Mouse (Mus musculus): ENCODE results near the gene Acot4. TPM values are rescaled to one million over a fixed set of nuclear protein-coding genes. Genes with fewer than 3 reads are reported as not detected.

The Acot4 gene
- polyA plus RNA-seq (2012; rRNA removed): 0.97 and 1.2 TPM in 2 replicates

GRCm38 (mm10) chr12:84038241-84038640 is at the start of gene Acot4:
Gene Acot4 (plus strand): TSS chr12:84038379.

GRCm38 (mm10) chr12:84009171-84009965 is 28.8 kb upstream of the Acot4 start, which contains the start of gene Acot1:
Gene Acot1 (plus strand): TSS chr12:84009490.

GRCm38 (mm10) chr12:84038691-84039111 is 522 bp downstream of the Acot4 start, which contains the start of gene Gm49366:
Gene Gm49366 (plus strand): TSS chr12:84038935.

GRCm38 (mm10) chr12:84051937-84052474 is 13.8 kb downstream of the Acot4 start, which contains the start of gene Acot3:
Gene Acot3 (plus strand): TSS chr12:84052144.

GRCm38 (mm10) chr12:84068986-84069385 is 30.8 kb downstream of the Acot4 start, which contains the start of gene Acot5:
Gene Acot5 (plus strand): TSS chr12:84069325.

Other genes with a start within 250 kb of the Acot4 start
- gene Numb, start 116.4 kb upstream of the Acot4 start, polyA plus RNA-seq (2012; rRNA removed): 32.1 and 32.7 TPM in 2 replicates
- gene Riox1, start 87.8 kb upstream of the Acot4 start, polyA plus RNA-seq (2012; rRNA removed): 6.8 and 14.5 TPM in 2 replicates
- gene Heatr4, start 53.5 kb upstream of the Acot4 start, polyA plus RNA-seq (2012; rRNA removed): not detected in 2 replicates
- gene Acot2, start 50.5 kb upstream of the Acot4 start, polyA plus RNA-seq (2012; rRNA removed): 5.4 and 9.0 TPM in 2 replicates
- gene Acot1, start 28.9 kb upstream of the Acot4 start, polyA plus RNA-seq (2012; rRNA removed): 20.7 and 42.3 TPM in 2 replicates
- gene Gm49366, start 556 bp downstream of the Acot4 start, polyA plus RNA-seq (2012; rRNA removed): not detected in 2 replicates
- gene Acot3, start 13.8 kb downstream of the Acot4 start, polyA plus RNA-seq (2012; rRNA removed): 0.04 TPM in 1 of 2 replicates, not detected in the other
- gene Acot5, start 30.9 kb downstream of the Acot4 start, polyA plus RNA-seq (2012; rRNA removed): not detected in 2 replicates
- 0.66 and 0.81 TPM in 2 replicates for gene Acot6, start 62.3 kb downstream of the Acot4 start, polyA plus RNA-seq (2012; rRNA removed)
- gene Dnal1, start 76.0 kb downstream of the Acot4 start, polyA plus RNA-seq (2012; rRNA removed): 0.29 and 0.90 TPM in 2 replicates
- 0.19 TPM in 1 of 2 replicates, not detected in the other for gene Pnma1, start 110.1 kb downstream of the Acot4 start, polyA plus RNA-seq (2012; rRNA removed)
- 4.8 and 5.7 TPM in 2 replicates for gene Elmsan1, start 180.5 kb downstream of the Acot4 start, polyA plus RNA-seq (2012; rRNA removed)
- 1.5 and 2.0 TPM in 2 replicates for gene Ptgr2, start 246.9 kb downstream of the Acot4 start, polyA plus RNA-seq (2012; rRNA removed)

Measured in stomach, adult 2 months (tissue).